Mouse (Mus musculus): ENCODE measurements at regions not wholly inside any gene's neighbourhood (a gene's known extent, or its start where the extent isn't known, plus 50 kb on each side); places are given as distances from the start of the nearest gene placed in this dataset.

GRCm38 (mm10) chr12:68980640-68981039, 178.3 kb downstream of the Rps29 start:
- H3K4me3 ChIP-seq (ENCODE audit: low read depth, low read length) = no peak overlapping the region
- no peak overlapping the region for H3K4me2 ChIP-seq (ENCODE audit: low read depth)
- TF ChIP-seq CTCF (IDR thresholded peaks at IDR 0.05; ENCODE audit: low read depth) = no peak
- DNase-seq (no peak), ATAC-seq (no peak)
- H3K9ac ChIP-seq = no peak overlapping the region
- no peaks in the 10 kb centered on the region for H3K9me3 ChIP-seq (ENCODE audit: low read length)
- 98% methylated on average over 4 of the region's 4 CpGs for WGBS
- H3K36me3 ChIP-seq (ENCODE audit: insufficient read depth) = no peaks in the 10 kb centered on the region
- no peak overlapping the region for H3K27ac ChIP-seq (ENCODE audit: low read depth, low read length)
- H3K27me3 ChIP-seq (ENCODE audit: insufficient read depth, low read length) = no peaks in the 10 kb centered on the region
- no peaks in the 10 kb centered on the region for H3K4me1 ChIP-seq (ENCODE audit: insufficient read depth)

- no peak overlapping the region for H3K4me2 ChIP-seq (ENCODE audit: low read depth)
- no peaks in the 10 kb centered on the region for H3K9me3 ChIP-seq (ENCODE audit: low read length)
- no peak overlapping the region for H3K9ac ChIP-seq
- ATAC-seq (no peak), DNase-seq (no peak)
- WGBS = 79% methylated on average over 4 of the region's 4 CpGs
- no peaks in the 10 kb centered on the region for H3K4me1 ChIP-seq (ENCODE audit: insufficient read depth)
- no peaks in the 10 kb centered on the region for H3K36me3 ChIP-seq (ENCODE audit: insufficient read depth)
- no peak overlapping the region for H3K4me3 ChIP-seq (ENCODE audit: low read depth, low read length)
- H3K27me3 ChIP-seq (ENCODE audit: insufficient read depth, low read length) = no peaks in the 10 kb centered on the region
- no peak overlapping the region for H3K27ac ChIP-seq (ENCODE audit: low read depth, low read length)
- no peak for TF ChIP-seq CTCF (IDR thresholded peaks at IDR 0.05; ENCODE audit: low read depth)
These were observed 178.8 kb downstream of the Rps29 start for GRCm38 (mm10) chr12:68980173-68980572.

GRCm38 (mm10) chr12:68979232-68979631, 179.8 kb downstream of the Rps29 start:
- 48% methylated on average over 3 of the region's 3 CpGs for WGBS
- Histone ChIP-seq H3K4me1 (ENCODE audit: insufficient read depth) (no peaks in the 10 kb centered on the region), H3K4me3 (ENCODE audit: low read depth, low read length) (no peak overlapping the region), H3K4me2 (ENCODE audit: low read depth) (no peak overlapping the region), H3K36me3 (ENCODE audit: insufficient read depth) (no peaks in the 10 kb centered on the region), H3K27ac (ENCODE audit: low read depth, low read length) (no peak overlapping the region), H3K27me3 (ENCODE audit: insufficient read depth, low read length) (no peaks in the 10 kb centered on the region), H3K9ac (no peak overlapping the region), H3K9me3 (ENCODE audit: low read length) (no peaks in the 10 kb centered on the region)
- no peak for TF ChIP-seq CTCF (IDR thresholded peaks at IDR 0.05; ENCODE audit: low read depth)
- ATAC-seq = no peak
- no peak for DNase-seq

- Histone ChIP-seq H3K4me2 (ENCODE audit: low read depth) (no peak overlapping the region), H3K9ac (no peak overlapping the region), H3K36me3 (ENCODE audit: insufficient read depth) (no peaks in the 10 kb centered on the region), H3K27me3 (ENCODE audit: insufficient read depth, low read length) (no peaks in the 10 kb centered on the region), H3K9me3 (ENCODE audit: low read length) (no peaks in the 10 kb centered on the region), H3K27ac (ENCODE audit: low read depth, low read length) (no peak overlapping the region), H3K4me1 (ENCODE audit: insufficient read depth) (no peaks in the 10 kb centered on the region), H3K4me3 (ENCODE audit: low read depth, low read length) (no peak overlapping the region)
- TF ChIP-seq CTCF (IDR thresholded peaks at IDR 0.05; ENCODE audit: low read depth) = no peak
- DNase-seq = no peak
- 29% methylated on average over 4 of the region's 4 CpGs for WGBS
- no peak for ATAC-seq
These were observed 181.7 kb downstream of the Rps29 start for GRCm38 (mm10) chr12:68977276-68977675.

- no peak overlapping the region for H3K27ac ChIP-seq (ENCODE audit: low read depth, low read length)
These were observed 211.7 kb downstream of the Rps29 start for GRCm38 (mm10) chr12:68947240-68947639.

GRCm38 (mm10) chr12:68910590-68910989, 248.4 kb downstream of the Rps29 start:
- Histone ChIP-seq H3K4me3 (ENCODE audit: low read depth, low read length) (no peak overlapping the region), H3K27me3 (ENCODE audit: insufficient read depth, low read length) (no peaks in the 10 kb centered on the region), H3K4me1 (ENCODE audit: insufficient read depth) (no peaks in the 10 kb centered on the region), H3K27ac (ENCODE audit: low read depth, low read length) (no peak overlapping the region), H3K9me3 (ENCODE audit: low read length) (no peaks in the 10 kb centered on the region), H3K9ac (no peak overlapping the region), H3K36me3 (ENCODE audit: insufficient read depth) (no peaks in the 10 kb centered on the region), H3K4me2 (ENCODE audit: low read depth) (no peak overlapping the region)
- TF ChIP-seq CTCF (IDR thresholded peaks at IDR 0.05; ENCODE audit: low read depth) = no peak
- WGBS = 38% methylated on average over 6 of the region's 6 CpGs
- DNase-seq (no peak), ATAC-seq (no peak)

More at GRCm38 (mm10) chr12:68947240-68947639, 211.7 kb downstream of the Rps29 start:
- 91% methylated on average over 2 of the region's 2 CpGs for WGBS
- no peak for TF ChIP-seq CTCF (IDR thresholded peaks at IDR 0.05; ENCODE audit: low read depth)
- Histone ChIP-seq H3K36me3 (ENCODE audit: insufficient read depth) (no peaks in the 10 kb centered on the region), H3K9me3 (ENCODE audit: low read length) (no peaks in the 10 kb centered on the region), H3K9ac (no peak overlapping the region), H3K4me2 (ENCODE audit: low read depth) (no peak overlapping the region), H3K27me3 (ENCODE audit: insufficient read depth, low read length) (no peaks in the 10 kb centered on the region), H3K4me1 (ENCODE audit: insufficient read depth) (no peaks in the 10 kb centered on the region), H3K4me3 (ENCODE audit: low read depth, low read length) (no peak overlapping the region)
- DNase-seq (no peak), ATAC-seq (no peak)

- no peaks in the 10 kb centered on the region for H3K9me3 ChIP-seq (ENCODE audit: low read length)
- H3K4me3 ChIP-seq (ENCODE audit: low read depth, low read length) = no peak overlapping the region
- DNase-seq = no peak
- no peak overlapping the region for H3K9ac ChIP-seq
- H3K4me2 ChIP-seq (ENCODE audit: low read depth) = no peak overlapping the region
- H3K27me3 ChIP-seq (ENCODE audit: insufficient read depth, low read length) = no peaks in the 10 kb centered on the region
- TF ChIP-seq CTCF (IDR thresholded peaks at IDR 0.05; ENCODE audit: low read depth) = no peak
- 100% methylated on average over 1 of the region's 1 CpGs for WGBS
- no peak for ATAC-seq
- no peaks in the 10 kb centered on the region for H3K4me1 ChIP-seq (ENCODE audit: insufficient read depth)
- H3K36me3 ChIP-seq (ENCODE audit: insufficient read depth) = no peaks in the 10 kb centered on the region
- H3K27ac ChIP-seq (ENCODE audit: low read depth, low read length) = no peak overlapping the region
These were observed 254.2 kb downstream of the Rps29 start for GRCm38 (mm10) chr12:68904770-68905169.

- Histone ChIP-seq H3K4me1 (ENCODE audit: insufficient read depth) (no peaks in the 10 kb centered on the region), H3K27ac (ENCODE audit: low read depth, low read length) (no peak overlapping the region), H3K9ac (no peak overlapping the region), H3K9me3 (ENCODE audit: low read length) (no peaks in the 10 kb centered on the region), H3K27me3 (ENCODE audit: insufficient read depth, low read length) (no peaks in the 10 kb centered on the region), H3K4me3 (ENCODE audit: low read depth, low read length) (no peak overlapping the region), H3K4me2 (ENCODE audit: low read depth) (no peak overlapping the region), H3K36me3 (ENCODE audit: insufficient read depth) (no peaks in the 10 kb centered on the region)
- no peak for ATAC-seq
- WGBS = 79% methylated on average over 3 of the region's 3 CpGs
- no peak for DNase-seq
- no peak for TF ChIP-seq CTCF (IDR thresholded peaks at IDR 0.05; ENCODE audit: low read depth)
These were observed 269.8 kb downstream of the Rps29 start for GRCm38 (mm10) chr12:68889141-68889540.

Data from forebrain, postnatal 0 days (tissue).